Mouse (Mus musculus) C2C12 (cell line): ENCODE measurements around the gene Isca2.

Experiments used
- CEBPB ChIP-seq: IDR thresholded peaks from one replicate; pipeline ENCODE4 v1.6.1; 2011; ENCODE audit warnings: low read depth, mild to moderate bottlenecking, control low read depth, moderate library complexity
- CTCF ChIP-seq: IDR thresholded peaks from one replicate; pipeline ENCODE4 v1.5.1; 2011; ENCODE audit not compliant: control insufficient read depth, insufficient read depth, insufficient read length
- FOSL1 ChIP-seq: IDR thresholded peaks from one replicate; pipeline ENCODE4 v1.8.0; 2011; ENCODE audit warnings: mild to moderate bottlenecking, low read length; ENCODE audit not compliant: poor library complexity, insufficient read depth, severe bottlenecking
- MAX ChIP-seq: IDR thresholded peaks from one replicate; pipeline ENCODE4 v1.6.1; 2011; ENCODE audit warnings: mild to moderate bottlenecking, control low read depth
- MYOD1 ChIP-seq: IDR thresholded peaks from one replicate; pipeline ENCODE4 v1.6.1; 2011; ENCODE audit warnings: low read depth; ENCODE audit not compliant: control insufficient read depth, insufficient read length
- MYOG ChIP-seq: IDR thresholded peaks from one replicate; pipeline ENCODE4 v1.6.1; 2011; ENCODE audit not compliant: control insufficient read depth, insufficient read length; ENCODE audit errors: extremely low read depth
- USF1 ChIP-seq: IDR thresholded peaks from one replicate; pipeline ENCODE4 v1.6.1; 2011; ENCODE audit warnings: low read depth, mild to moderate bottlenecking, control low read depth, moderate library complexity

- TF ChIP-seq CTCF (no peak), FOSL1 (no peak), USF1 (no peak), CEBPB (no peak), MYOD1 (no peak), MAX (no peak), MYOG (no peak)
These were observed 39.7 kb upstream of the Isca2 start for GRCm38 (mm10) chr12:84733366-84733765.
